Mouse (Mus musculus): ENCODE results near the gene Gimap3. TPM values are rescaled to one million over a fixed set of nuclear protein-coding genes. Genes with fewer than 3 reads are reported as not detected.

Gene Gimap3
- polyA plus RNA-seq, 1 experiment from 2014 or later: not detected

Other genes with a start within 250 kb of the Gimap3 start
- 64.4 and 71.4 TPM in 2 replicates for gene Atp6v0e2, start 233.2 kb downstream of the Gimap3 start, polyA plus RNA-seq (2014; fragmentation: Nextera tagmentation; extraction: Ambion mirVana)
- gene Lrrc61, start 216.1 kb downstream of the Gimap3 start, polyA plus RNA-seq (2014; fragmentation: Nextera tagmentation; extraction: Ambion mirVana): 15.5 and 15.9 TPM in 2 replicates
- 1.4 and 1.6 TPM in 2 replicates for gene Rarres2, start 198.1 kb downstream of the Gimap3 start, polyA plus RNA-seq (2014; fragmentation: Nextera tagmentation; extraction: Ambion mirVana)
- not detected in 2 replicates for gene Gm45021, start 181.2 kb downstream of the Gimap3 start, polyA plus RNA-seq (2014; fragmentation: Nextera tagmentation; extraction: Ambion mirVana)
- 39.9 and 44.1 TPM in 2 replicates for gene Repin1, start 177.0 kb downstream of the Gimap3 start, polyA plus RNA-seq (2014; fragmentation: Nextera tagmentation; extraction: Ambion mirVana)
- gene Gm44965, start 176.9 kb downstream of the Gimap3 start, polyA plus RNA-seq (2014; fragmentation: Nextera tagmentation; extraction: Ambion mirVana): not detected in 2 replicates
- gene Zfp775, start 168.8 kb downstream of the Gimap3 start, polyA plus RNA-seq (2014; fragmentation: Nextera tagmentation; extraction: Ambion mirVana): 7.8 and 9.3 TPM in 2 replicates
- 0.52 and 0.82 TPM in 2 replicates for gene AI854703, start 144.1 kb downstream of the Gimap3 start, polyA plus RNA-seq (2014; fragmentation: Nextera tagmentation; extraction: Ambion mirVana)
- 0.18 and 0.25 TPM in 2 replicates for gene Gimap8, start 123.6 kb downstream of the Gimap3 start, polyA plus RNA-seq (2014; fragmentation: Nextera tagmentation; extraction: Ambion mirVana)
- gene Gimap9, start 94.7 kb downstream of the Gimap3 start, polyA plus RNA-seq (2014; fragmentation: Nextera tagmentation; extraction: Ambion mirVana): 2.9 and 3.0 TPM in 2 replicates
- 4.8 and 5.6 TPM in 2 replicates for gene Gimap4, start 86.3 kb downstream of the Gimap3 start, polyA plus RNA-seq (2014; fragmentation: Nextera tagmentation; extraction: Ambion mirVana)
- 7.1 and 7.3 TPM in 2 replicates for gene Gimap6, start 62.6 kb downstream of the Gimap3 start, polyA plus RNA-seq (2014; fragmentation: Nextera tagmentation; extraction: Ambion mirVana)
- gene Gm28053, start 52.2 kb downstream of the Gimap3 start, polyA plus RNA-seq (2014; fragmentation: Nextera tagmentation; extraction: Ambion mirVana): 0.75 and 1.3 TPM in 2 replicates
- not detected in 2 replicates for gene Gimap7, start 52.2 kb downstream of the Gimap3 start, polyA plus RNA-seq (2014; fragmentation: Nextera tagmentation; extraction: Ambion mirVana)
- gene Gimap1, start 31.8 kb downstream of the Gimap3 start, polyA plus RNA-seq (2014; fragmentation: Nextera tagmentation; extraction: Ambion mirVana): 4.7 TPM in 2 replicates
- gene Gimap5, start 24.7 kb downstream of the Gimap3 start, polyA plus RNA-seq (2014; fragmentation: Nextera tagmentation; extraction: Ambion mirVana): 0.62 and 0.83 TPM in 2 replicates
- gene Tmem176a, start 70.1 kb upstream of the Gimap3 start, polyA plus RNA-seq (2014; fragmentation: Nextera tagmentation; extraction: Ambion mirVana): 18.9 and 19.6 TPM in 2 replicates
- 54.8 and 58.8 TPM in 2 replicates for gene Tmem176b, start 70.6 kb upstream of the Gimap3 start, polyA plus RNA-seq (2014; fragmentation: Nextera tagmentation; extraction: Ambion mirVana)
- 0.10 TPM in 1 of 2 replicates, not detected in the other for gene Aoc1, start 102.0 kb upstream of the Gimap3 start, polyA plus RNA-seq (2014; fragmentation: Nextera tagmentation; extraction: Ambion mirVana)
- gene 1600015I10Rik, start 159.0 kb upstream of the Gimap3 start, polyA plus RNA-seq (2014; fragmentation: Nextera tagmentation; extraction: Ambion mirVana): not detected in 2 replicates
- not detected in 2 replicates for gene Doxl2, start 204.1 kb upstream of the Gimap3 start, polyA plus RNA-seq (2014; fragmentation: Nextera tagmentation; extraction: Ambion mirVana)
- gene Svs1, start 216.0 kb upstream of the Gimap3 start, polyA plus RNA-seq (2014; fragmentation: Nextera tagmentation; extraction: Ambion mirVana): not detected in 2 replicates